Mouse (Mus musculus) spleen, adult 2 months (tissue): ENCODE results near the gene Btbd10. TPM values are rescaled to one million over a fixed set of nuclear protein-coding genes. Genes with fewer than 3 reads are reported as not detected.
A peak's percentile ranks its signal among the peaks of the same experiment; 100 is the strongest.

Experiments used
- DNase-seq, 2 experiments: peaks; one replicate each; pipeline versions ENCODE4 v3.0.0 to v3.0.0-alpha.2; 2012 to 2021; ENCODE audit warnings: low spot score in 2 of 2, low read depth in 1 of 2
- H3K27ac ChIP-seq: fragments of 200-500 bp; 2 replicates; pipeline ENCODE4 v1.5.1; 2012; ENCODE audit warnings: low read length, inconsistent platforms; ENCODE audit not compliant: insufficient read depth
- H3K27me3 ChIP-seq: fragments of 200-500 bp; 2 replicates; pipeline ENCODE4 v1.6.1; 2012; ENCODE audit warnings: mild to moderate bottlenecking, moderate library complexity, low read length, inconsistent platforms; ENCODE audit not compliant: control insufficient read depth, insufficient read depth
- H3K36me3 ChIP-seq: fragments of 200-500 bp; 2 replicates; pipeline ENCODE4 v1.6.1; 2012; ENCODE audit warnings: mild to moderate bottlenecking, low read length, inconsistent platforms; ENCODE audit not compliant: control insufficient read depth, insufficient read depth
- H3K4me1 ChIP-seq: fragments of 200-500 bp; 2 replicates; pipeline ENCODE4 v1.6.1; 2011; ENCODE audit warnings: inconsistent platforms; ENCODE audit not compliant: control insufficient read depth, insufficient read depth, insufficient read length
- H3K4me3 ChIP-seq: fragments of 200-500 bp; 2 replicates; pipeline ENCODE4 v1.5.1; 2011; ENCODE audit warnings: mild to moderate bottlenecking, inconsistent platforms; ENCODE audit not compliant: insufficient read depth, insufficient read length; ENCODE audit errors: extremely low read depth
- CTCF ChIP-seq: fragments of 200-500 bp; IDR thresholded peaks from 2 replicates; pipeline ENCODE4 v1.5.1; 2011; ENCODE audit warnings: mild to moderate bottlenecking, inconsistent platforms; ENCODE audit not compliant: insufficient read depth, insufficient read length, insufficient replicate concordance; ENCODE audit errors: extremely low read depth
- POLR2A ChIP-seq: fragments of 200-500 bp; IDR thresholded peaks from 2 replicates; pipeline ENCODE4 v1.6.1; 2011; ENCODE audit warnings: low read depth, low read length, inconsistent platforms
- WGBS: fragments of 180-500 bp; shearing (Covaris S2); methylation state at CpG from one replicate; pipeline ENCODE4 v1.1.7; 2018; 5-methylcytosine and 5-hydroxymethylcytosine counted together
- polyA plus RNA-seq: library from polyadenylated mRNA; depleted of rRNA; stranded (reverse); fragments of >200 nt; gene quantifications from 2 replicates; pipeline ENCODE4 v1.2.3, GENCODE M21; 2012; rRNA removed

Btbd10 gene
- polyA plus RNA-seq, 1 experiment: 8.2 TPM

DNA sequence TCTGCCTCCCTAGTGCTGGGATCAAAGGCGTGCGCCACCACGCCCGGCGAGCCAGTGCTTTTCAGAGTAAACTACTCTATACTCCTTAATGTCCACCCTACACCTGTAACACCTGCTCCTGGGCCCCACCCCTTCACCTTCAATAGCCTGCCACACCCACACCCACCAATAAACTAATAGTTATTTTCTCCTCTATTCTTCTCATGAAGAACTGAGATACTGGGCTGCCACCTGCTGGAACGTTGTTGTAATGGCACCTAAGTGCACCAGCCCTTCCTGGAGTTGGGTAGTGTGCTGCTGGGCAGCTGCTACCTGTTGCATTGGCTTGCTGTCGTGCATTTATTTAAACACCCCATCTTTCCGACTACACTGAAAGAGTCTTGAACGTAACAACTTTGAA, 100.9 kb downstream of the Btbd10 start:
- peaks cover 4% of the 10 kb centered on the region; the same call in 1 of the 2 replicates for H3K4me1 ChIP-seq
- no peak overlapping the region for H3K4me3 ChIP-seq
- peak; percentile 19 to 66 for DNase-seq
- no peaks in the 10 kb centered on the region for H3K27me3 ChIP-seq
- peak; percentile 63; the same call in 1 of the 2 replicates for TF ChIP-seq CTCF
- TF ChIP-seq POLR2A: no peak
- no peak overlapping the region for H3K27ac ChIP-seq
- no peaks in the 10 kb centered on the region for H3K36me3 ChIP-seq
- 77% methylated on average over 9 of the region's 9 CpGs for WGBS

Other genes starting within 250 kb of the Btbd10 start
- 5.4 and 6.3 TPM in 2 replicates for gene Arntl, start 161.9 kb downstream of the Btbd10 start, polyA plus RNA-seq
- not detected in 2 replicates for gene Pth, start 19.2 kb upstream of the Btbd10 start, polyA plus RNA-seq
- 7.7 and 8.3 TPM in 2 replicates for gene Far1, start 144.4 kb upstream of the Btbd10 start, polyA plus RNA-seq